Mouse (Mus musculus): ENCODE data around the gene Armcx5. TPM values are rescaled to one million over a fixed set of nuclear protein-coding genes. Genes with fewer than 3 reads are reported as not detected.

Gene Armcx5
- 6.9 and 10.0 TPM in 2 replicates for total RNA-seq (2012; rRNA removed)

DNA sequence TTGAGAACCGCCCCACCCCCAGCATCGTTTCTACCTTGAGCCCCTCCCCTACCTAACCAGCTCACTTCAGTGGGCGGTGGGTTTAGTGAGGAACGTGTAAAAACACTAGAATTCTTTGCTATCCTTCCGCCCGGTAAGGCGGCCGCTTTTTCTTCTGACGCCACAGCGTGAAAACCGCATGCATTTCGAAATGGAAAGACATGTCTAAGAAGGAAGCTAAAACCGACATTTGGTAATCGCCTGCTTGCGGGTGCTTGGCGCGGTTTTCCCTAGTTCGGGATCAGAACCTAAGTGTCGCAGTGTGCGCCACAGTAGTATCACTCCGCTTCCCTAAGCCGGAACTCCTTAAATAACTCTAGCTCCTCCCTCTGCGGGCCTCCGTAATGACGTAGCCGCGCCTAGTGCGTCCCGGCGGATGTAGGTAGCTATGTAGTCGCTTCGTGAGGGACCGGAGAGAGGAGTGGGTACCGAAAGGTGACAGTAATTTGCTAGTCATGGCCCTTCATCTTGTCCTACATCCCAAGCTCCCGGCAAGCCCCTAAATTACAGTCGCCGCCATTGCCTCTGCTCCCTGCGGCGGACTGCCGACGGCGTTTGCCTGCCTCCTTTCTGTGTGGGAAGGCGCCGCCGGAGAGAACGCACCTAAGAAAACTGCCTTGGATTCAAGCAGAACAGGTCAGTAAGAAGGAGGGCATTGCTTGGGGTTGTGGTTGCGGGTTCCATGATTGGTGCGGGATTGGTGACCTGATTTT, at the start of gene Armcx5, which contains the start of gene Gprasp1:
Armcx5 (plus strand) TSS at position 430 of the 752 bp plus-strand sequence.
Gprasp1 (plus strand) TSS at position 430 of the 752 bp plus-strand sequence.
- in situ Hi-C loops (cut with MboI; ENCODE audit: low sequenced_read_pairs in 2 of 2, unreplicated experiment in 2 of 2) = no loop called here
- DNase-seq (ENCODE audit: low read depth, low spot score) = peak; percentile 69
- no peaks in the 10 kb centered on the region for H3K4me1 ChIP-seq (ENCODE audit: control insufficient read depth in 2 of 2, insufficient read depth in 2 of 2, low read length in 2 of 2, poor library complexity in 1 of 2)
- no peaks in the 10 kb centered on the region for H3K9me3 ChIP-seq (ENCODE audit: control insufficient read depth, insufficient read depth, low read depth, low read length)
- peak within 1 kb of the TSS; percentile 88 for H3K9ac ChIP-seq (ENCODE audit: insufficient read depth, low read depth, low read length, poor library complexity, severe bottlenecking)
- H3K4me3 ChIP-seq (ENCODE audit: insufficient read depth in 1 of 2, low read depth in 1 of 2, low read length in 2 of 2, poor library complexity in 1 of 2, severe bottlenecking in 1 of 2) = peak within 1 kb of the TSS; percentile 79 to 86
- no peak; the same call in 1 of the 2 replicates for TF ChIP-seq CHD2 (IDR thresholded peaks at IDR 0.05; ENCODE audit: low read depth, low read length)
- no peak for TF ChIP-seq MAFK (IDR thresholded peaks at IDR 0.05; ENCODE audit: insufficient read depth, low read depth, low read length)
- no peak for TF ChIP-seq ZC3H11A (IDR thresholded peaks at IDR 0.05; ENCODE audit: borderline replicate concordance, low read depth, low read length)
- TF ChIP-seq ZNF384 (IDR thresholded peaks at IDR 0.05; ENCODE audit: low read depth, low read length) = no peak
- no peak for TF ChIP-seq HCFC1 (IDR thresholded peaks at IDR 0.05; ENCODE audit: borderline replicate concordance, insufficient read depth, low read length)
- 0 out of 2 replicates have a peak within 1 kb of the TSS, but pooled peaks have one; percentile 56 for H3K27ac ChIP-seq (ENCODE audit: insufficient read depth, low read depth, low read length, poor library complexity, severe bottlenecking)
- H3K36me3 ChIP-seq (ENCODE audit: control insufficient read depth, insufficient read depth, low read length, poor library complexity, severe bottlenecking) = peaks cover 5% of the 10 kb centered on the region; the same call in 1 of the 2 replicates

GRCm38 (mm10) chrX:135693633-135694032, 48.9 kb upstream of the Armcx5 start, which contains the start of gene Tcp11x2:
Gene Tcp11x2 (minus strand): TSS chrX:135693790.
- no peak within 1 kb of the TSS for H3K27ac ChIP-seq (ENCODE audit: insufficient read depth, low read depth, low read length, poor library complexity, severe bottlenecking)
- in situ Hi-C loops (cut with MboI; ENCODE audit: low sequenced_read_pairs in 2 of 2, unreplicated experiment in 2 of 2) = no loop called here
- H3K36me3 ChIP-seq (ENCODE audit: control insufficient read depth, insufficient read depth, low read length, poor library complexity, severe bottlenecking) = no peaks in the 10 kb centered on the region
- no peaks in the 10 kb centered on the region for H3K9me3 ChIP-seq (ENCODE audit: control insufficient read depth, insufficient read depth, low read depth, low read length)
- TF ChIP-seq HCFC1 (IDR thresholded peaks at IDR 0.05; ENCODE audit: borderline replicate concordance, insufficient read depth, low read length) (no peak), CHD2 (IDR thresholded peaks at IDR 0.05; ENCODE audit: low read depth, low read length) (no peak), ZNF384 (IDR thresholded peaks at IDR 0.05; ENCODE audit: low read depth, low read length) (no peak), ZC3H11A (IDR thresholded peaks at IDR 0.05; ENCODE audit: borderline replicate concordance, low read depth, low read length) (no peak), MAFK (IDR thresholded peaks at IDR 0.05; ENCODE audit: insufficient read depth, low read depth, low read length) (no peak)
- H3K9ac ChIP-seq (ENCODE audit: insufficient read depth, low read depth, low read length, poor library complexity, severe bottlenecking) = no peak within 1 kb of the TSS
- no peak within 1 kb of the TSS for H3K4me3 ChIP-seq (ENCODE audit: insufficient read depth in 1 of 2, low read depth in 1 of 2, low read length in 2 of 2, poor library complexity in 1 of 2, severe bottlenecking in 1 of 2)
- DNase-seq (ENCODE audit: low read depth, low spot score) = no peak
- H3K4me1 ChIP-seq (ENCODE audit: control insufficient read depth in 2 of 2, insufficient read depth in 2 of 2, low read length in 2 of 2, poor library complexity in 1 of 2) = no peaks in the 10 kb centered on the region

- in situ Hi-C loops (cut with MboI; ENCODE audit: low sequenced_read_pairs in 2 of 2, unreplicated experiment in 2 of 2) = no loop called here
These were observed 39.4 kb upstream of the Armcx5 start for GRCm38 (mm10) chrX:135703111-135703510.

DNA sequence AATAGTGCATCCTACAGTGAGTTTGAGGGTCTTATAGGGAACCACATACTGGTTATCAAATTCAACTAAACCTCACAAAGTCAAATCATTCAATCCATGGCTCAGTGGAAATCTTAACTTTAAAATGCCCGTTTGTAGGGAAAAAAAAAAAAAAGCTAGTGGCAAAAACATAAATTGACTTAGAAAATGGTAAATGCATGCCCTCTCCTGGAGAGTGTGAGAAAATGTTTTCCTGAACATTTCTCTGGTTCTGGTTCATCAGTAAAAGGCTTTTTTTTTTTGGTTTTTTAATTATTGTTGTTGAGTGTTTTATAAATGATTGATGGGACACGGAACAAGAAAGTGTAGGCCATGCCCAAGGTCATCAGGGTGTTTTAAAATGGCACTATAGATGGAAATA, 38.2 kb upstream of the Armcx5 start:
- no peak overlapping the region for H3K4me3 ChIP-seq (ENCODE audit: insufficient read depth in 1 of 2, low read depth in 1 of 2, low read length in 2 of 2, poor library complexity in 1 of 2, severe bottlenecking in 1 of 2)
- no peaks in the 10 kb centered on the region for H3K36me3 ChIP-seq (ENCODE audit: control insufficient read depth, insufficient read depth, low read length, poor library complexity, severe bottlenecking)
- in situ Hi-C loops (cut with MboI; ENCODE audit: low sequenced_read_pairs in 2 of 2, unreplicated experiment in 2 of 2) = no loop called here
- no peak for DNase-seq (ENCODE audit: low read depth, low spot score)
- no peak for TF ChIP-seq MAFK (IDR thresholded peaks at IDR 0.05; ENCODE audit: insufficient read depth, low read depth, low read length)
- TF ChIP-seq HCFC1 (IDR thresholded peaks at IDR 0.05; ENCODE audit: borderline replicate concordance, insufficient read depth, low read length) = no peak
- TF ChIP-seq ZC3H11A (IDR thresholded peaks at IDR 0.05; ENCODE audit: borderline replicate concordance, low read depth, low read length) = no peak
- no peak for TF ChIP-seq CHD2 (IDR thresholded peaks at IDR 0.05; ENCODE audit: low read depth, low read length)
- no peak for TF ChIP-seq ZNF384 (IDR thresholded peaks at IDR 0.05; ENCODE audit: low read depth, low read length)
- H3K9ac ChIP-seq (ENCODE audit: insufficient read depth, low read depth, low read length, poor library complexity, severe bottlenecking) = no peak overlapping the region
- no peak overlapping the region for H3K27ac ChIP-seq (ENCODE audit: insufficient read depth, low read depth, low read length, poor library complexity, severe bottlenecking)
- no peaks in the 10 kb centered on the region for H3K9me3 ChIP-seq (ENCODE audit: control insufficient read depth, insufficient read depth, low read depth, low read length)
- no peaks in the 10 kb centered on the region for H3K4me1 ChIP-seq (ENCODE audit: control insufficient read depth in 2 of 2, insufficient read depth in 2 of 2, low read length in 2 of 2, poor library complexity in 1 of 2)

More at GRCm38 (mm10) chrX:135703111-135703510, 39.4 kb upstream of the Armcx5 start:
- H3K4me1 ChIP-seq (ENCODE audit: control insufficient read depth in 2 of 2, insufficient read depth in 2 of 2, low read length in 2 of 2, poor library complexity in 1 of 2) = no peaks in the 10 kb centered on the region
- H3K27ac ChIP-seq (ENCODE audit: insufficient read depth, low read depth, low read length, poor library complexity, severe bottlenecking) = no peak overlapping the region
- no peaks in the 10 kb centered on the region for H3K9me3 ChIP-seq (ENCODE audit: control insufficient read depth, insufficient read depth, low read depth, low read length)
- no peak overlapping the region for H3K9ac ChIP-seq (ENCODE audit: insufficient read depth, low read depth, low read length, poor library complexity, severe bottlenecking)
- TF ChIP-seq CHD2 (IDR thresholded peaks at IDR 0.05; ENCODE audit: low read depth, low read length) (no peak), HCFC1 (IDR thresholded peaks at IDR 0.05; ENCODE audit: borderline replicate concordance, insufficient read depth, low read length) (no peak), ZNF384 (IDR thresholded peaks at IDR 0.05; ENCODE audit: low read depth, low read length) (no peak), MAFK (IDR thresholded peaks at IDR 0.05; ENCODE audit: insufficient read depth, low read depth, low read length) (peak; percentile 79), ZC3H11A (IDR thresholded peaks at IDR 0.05; ENCODE audit: borderline replicate concordance, low read depth, low read length) (no peak)
- no peak overlapping the region for H3K4me3 ChIP-seq (ENCODE audit: insufficient read depth in 1 of 2, low read depth in 1 of 2, low read length in 2 of 2, poor library complexity in 1 of 2, severe bottlenecking in 1 of 2)
- no peak for DNase-seq (ENCODE audit: low read depth, low spot score)
- H3K36me3 ChIP-seq (ENCODE audit: control insufficient read depth, insufficient read depth, low read length, poor library complexity, severe bottlenecking) = no peaks in the 10 kb centered on the region

Data from ES-E14 (cell line).